Mouse (Mus musculus) embryonic facial prominence, embryonic 15.5 days (tissue): ENCODE measurements around the gene Pkp4. TPM values are rescaled to one million over a fixed set of nuclear protein-coding genes. Genes with fewer than 3 reads are reported as not detected.

Source experiments
- ATAC-seq: fragments of 200-750 bp; cut with Nextera tagmentation; 2 replicates; pipeline ENCODE4 v1.8.0; 2017; ENCODE audit warnings: low read depth, moderate TSS enrichment; ENCODE audit not compliant: insufficient number of reproducible peaks, low FRiP score, low TSS enrichment
- H3K27ac ChIP-seq: fragments of 300-500 bp; sonication (generic); replicated peaks from 2 replicates; pipeline ENCODE4 v1.5.1; 2015; ENCODE audit warnings: mild to moderate bottlenecking, inconsistent platforms
- H3K27me3 ChIP-seq: fragments of 300-500 bp; sonication (generic); 2 replicates; pipeline ENCODE4 v1.6.1; 2015; ENCODE audit warnings: inconsistent platforms
- H3K36me3 ChIP-seq: fragments of 300-500 bp; sonication (generic); 2 replicates; pipeline ENCODE4 v1.6.1; 2015; ENCODE audit warnings: mild to moderate bottlenecking, inconsistent platforms
- H3K4me1 ChIP-seq: fragments of 300-500 bp; sonication (generic); 2 replicates; pipeline ENCODE4 v1.6.1; 2015; ENCODE audit warnings: inconsistent platforms
- H3K4me2 ChIP-seq: fragments of 300-500 bp; sonication (generic); replicated peaks from 2 replicates; pipeline ENCODE4 v1.6.1; 2015; ENCODE audit warnings: mild to moderate bottlenecking, inconsistent platforms
- H3K4me3 ChIP-seq: fragments of 300-500 bp; sonication (generic); replicated peaks from 2 replicates; pipeline ENCODE4 v1.5.1; 2015; ENCODE audit warnings: mild to moderate bottlenecking, inconsistent platforms
- H3K9ac ChIP-seq: fragments of 300-500 bp; sonication (generic); 2 replicates; pipeline ENCODE4 v1.6.1; 2015; ENCODE audit warnings: inconsistent platforms
- H3K9me3 ChIP-seq: fragments of 300-500 bp; sonication (generic); replicated peaks from 2 replicates; pipeline ENCODE4 v1.6.1; 2016; ENCODE audit warnings: inconsistent platforms
- WGBS: fragments of 180-500 bp; shearing (Covaris S2); methylation state at CpG from one replicate; pipeline ENCODE4 v1.1.7; 2015; 5-methylcytosine and 5-hydroxymethylcytosine counted together
- polyA plus RNA-seq: library from polyadenylated mRNA; unstranded; fragments of >200 nt; fragmentation: Nextera tagmentation; extraction: Ambion mirVana; gene quantifications from 2 replicates; pipeline ENCODE4 v1.2.1, GENCODE M21; 2015

Gene Pkp4
- polyA plus RNA-seq, 1 experiment from 2014 or later, result 26.1 TPM

DNA sequence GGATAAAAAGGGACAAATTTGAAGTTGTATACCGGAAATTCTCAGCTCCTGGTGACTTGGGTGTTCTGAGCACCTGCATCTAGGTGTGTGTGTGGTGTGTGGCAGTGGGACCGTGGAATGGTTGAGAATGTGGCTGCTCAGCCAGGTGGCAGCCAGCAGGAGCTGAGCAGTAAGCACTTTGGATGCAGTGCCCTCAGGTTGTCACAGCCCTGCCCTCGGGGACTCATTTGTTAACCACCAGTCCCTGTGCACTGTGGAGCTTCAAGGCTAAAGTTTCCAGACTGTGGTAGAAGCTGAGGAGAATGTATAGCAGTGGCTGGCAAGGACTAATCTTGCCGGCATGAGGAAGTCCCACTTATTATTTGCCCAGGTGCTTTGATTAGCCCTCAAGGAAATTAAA, 7.2 kb downstream of the Pkp4 start:
- Histone ChIP-seq H3K4me3 (no peak overlapping the region), H3K4me1 (peaks cover 21% of the 10 kb centered on the region), H3K27ac (no peak overlapping the region), H3K9me3 (no peaks in the 10 kb centered on the region), H3K36me3 (no peaks in the 10 kb centered on the region), H3K4me2 (no peak overlapping the region), H3K9ac (no peak overlapping the region), H3K27me3 (no peaks in the 10 kb centered on the region)
- WGBS, result 78% methylated on average over 4 of the region's 4 CpGs
- ATAC-seq, result no peak

DNA sequence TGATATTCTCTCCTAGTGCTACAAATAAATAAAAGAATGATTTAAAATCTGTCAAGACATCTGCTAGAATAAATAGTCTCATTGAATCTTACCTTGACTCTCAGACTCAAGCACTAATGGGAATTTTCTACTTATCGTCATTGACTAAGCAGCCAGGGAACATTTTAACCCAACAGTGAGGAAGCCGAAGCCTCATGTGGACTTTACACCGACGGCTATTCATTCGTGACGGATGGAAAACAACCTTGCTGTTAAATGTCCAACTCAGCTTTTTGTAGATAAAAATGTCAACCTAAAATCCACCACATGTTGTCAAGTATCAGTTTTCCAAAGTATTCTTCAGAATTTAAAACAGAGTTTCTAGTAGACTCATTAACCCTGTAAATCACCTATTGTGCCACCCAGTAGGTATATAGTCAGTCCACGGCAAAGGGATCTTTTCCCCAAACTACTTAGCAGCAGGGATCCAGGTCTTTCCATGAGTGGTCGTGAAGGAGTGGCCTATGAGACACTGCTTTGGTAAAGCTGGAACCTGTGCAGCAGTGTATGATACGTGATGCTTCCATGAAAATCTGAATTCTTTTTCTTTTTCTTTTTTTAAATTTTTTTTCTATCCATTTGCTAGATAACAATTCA, 9.0 kb downstream of the Pkp4 start:
- no peak overlapping the region for H3K4me2 ChIP-seq
- WGBS, result 81% methylated on average over 9 of the region's 9 CpGs

DNA sequence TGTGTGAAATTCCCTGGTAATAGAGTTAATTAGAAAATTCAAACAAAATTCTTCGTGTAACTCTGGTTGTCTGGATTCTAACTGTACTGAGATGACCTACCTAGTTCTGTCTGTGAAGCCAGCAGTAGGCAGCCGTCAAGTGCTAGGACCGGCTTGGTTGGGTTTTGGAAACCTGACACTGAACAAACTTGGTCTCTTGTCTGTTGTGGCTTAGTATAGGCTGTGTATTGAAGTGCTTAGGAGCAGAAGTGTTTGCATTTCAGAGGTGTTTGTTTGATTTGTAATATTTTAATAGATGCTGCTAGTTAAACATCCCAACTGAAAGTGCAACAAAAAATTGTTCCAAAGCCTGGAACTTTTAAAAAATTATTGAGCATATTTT, 9.5 kb downstream of the Pkp4 start:
- no peaks in the 10 kb centered on the region for H3K36me3 ChIP-seq
- no peak overlapping the region for H3K27ac ChIP-seq
- H3K4me1 ChIP-seq, result peaks cover 8% of the 10 kb centered on the region
- H3K9me3 ChIP-seq, result no peaks in the 10 kb centered on the region
- 66% methylated on average over 3 of the region's 3 CpGs for WGBS
- ATAC-seq, result no peak
- H3K4me2 ChIP-seq, result no peak overlapping the region
- H3K27me3 ChIP-seq, result no peaks in the 10 kb centered on the region
- H3K4me3 ChIP-seq, result no peak overlapping the region
- no peak overlapping the region for H3K9ac ChIP-seq

More for the DNA sequence above, 9.0 kb downstream of the Pkp4 start:
- no peak overlapping the region for H3K4me3 ChIP-seq
- H3K9ac ChIP-seq, result no peak overlapping the region
- no peaks in the 10 kb centered on the region for H3K9me3 ChIP-seq
- no peaks in the 10 kb centered on the region for H3K27me3 ChIP-seq
- H3K27ac ChIP-seq, result no peak overlapping the region
- no peak for ATAC-seq
- peaks cover 8% of the 10 kb centered on the region for H3K4me1 ChIP-seq
- H3K36me3 ChIP-seq, result no peaks in the 10 kb centered on the region

DNA sequence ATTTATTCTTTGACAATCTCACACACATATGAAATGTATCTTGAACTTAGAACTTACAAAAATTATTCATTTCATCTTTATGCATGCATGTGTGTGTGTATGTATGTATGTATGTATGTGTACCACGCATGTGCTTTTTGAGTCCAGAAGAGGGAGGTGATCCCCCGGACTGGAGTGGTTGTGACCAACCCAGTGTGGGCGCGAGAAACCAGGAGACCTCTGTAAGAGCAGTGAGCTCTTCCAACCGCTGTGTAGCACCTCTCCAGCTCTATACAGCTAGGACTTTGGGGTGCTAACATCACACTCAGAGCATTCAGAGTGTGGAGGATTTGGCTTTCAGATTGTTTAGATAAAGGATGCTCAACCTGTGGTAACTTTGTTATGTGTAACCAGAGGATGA, 9.9 kb downstream of the Pkp4 start:
- no peak overlapping the region for H3K9ac ChIP-seq
- no peaks in the 10 kb centered on the region for H3K27me3 ChIP-seq
- no peak overlapping the region for H3K4me2 ChIP-seq
- H3K36me3 ChIP-seq, result no peaks in the 10 kb centered on the region
- no peaks in the 10 kb centered on the region for H3K9me3 ChIP-seq
- H3K27ac ChIP-seq, result no peak overlapping the region
- 96% methylated on average over 5 of the region's 5 CpGs for WGBS
- ATAC-seq, result no peak
- no peak overlapping the region for H3K4me3 ChIP-seq
- peaks cover 8% of the 10 kb centered on the region for H3K4me1 ChIP-seq

DNA sequence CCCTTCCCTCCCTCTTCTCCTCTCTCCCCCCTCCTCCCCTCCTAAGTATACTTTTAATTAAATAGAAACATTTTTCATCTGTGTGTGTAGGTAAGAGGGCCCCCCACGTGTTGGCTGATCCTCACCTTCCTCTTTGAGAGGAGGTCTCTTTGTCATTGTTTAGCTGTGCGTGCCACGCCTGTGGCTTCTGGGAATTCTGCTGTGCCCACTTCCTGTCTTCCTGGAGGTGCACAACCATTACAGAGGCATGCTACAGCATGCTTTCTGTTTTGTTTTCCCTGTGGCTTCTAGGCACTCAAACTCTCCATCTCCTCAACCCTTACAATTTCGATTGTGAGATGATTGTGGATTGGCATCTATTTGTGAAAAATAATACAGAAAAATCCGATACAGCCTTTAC, 10.9 kb downstream of the Pkp4 start:
- Histone ChIP-seq H3K4me2 (no peak overlapping the region), H3K4me3 (no peak overlapping the region), H3K27ac (no peak overlapping the region), H3K36me3 (no peaks in the 10 kb centered on the region), H3K27me3 (no peaks in the 10 kb centered on the region), H3K9ac (no peak overlapping the region), H3K4me1 (peaks cover 8% of the 10 kb centered on the region), H3K9me3 (no peaks in the 10 kb centered on the region)
- 56% methylated on average over 5 of the region's 5 CpGs for WGBS
- ATAC-seq, result no peak

DNA sequence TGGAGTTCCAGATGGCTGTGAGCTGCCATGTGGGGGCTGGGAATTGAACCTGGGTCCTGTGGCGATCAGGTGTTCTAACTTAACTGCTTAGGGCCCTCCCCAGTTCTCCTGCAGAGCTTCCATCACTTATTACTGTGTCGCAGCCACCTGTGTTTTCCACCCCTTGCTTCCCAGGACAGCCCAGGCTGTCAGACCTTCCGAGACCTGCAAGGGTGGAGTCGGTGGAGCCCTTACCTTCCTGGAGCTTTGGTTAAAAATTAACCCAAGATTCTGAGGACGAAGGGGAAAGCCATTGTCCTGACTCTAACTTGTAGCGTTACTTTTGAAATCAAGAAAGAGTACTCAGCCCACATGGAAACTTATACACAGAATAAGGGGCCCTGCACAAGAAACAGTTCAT, 15.3 kb downstream of the Pkp4 start:
- no peak for ATAC-seq
- H3K27ac ChIP-seq, result no peak overlapping the region

DNA sequence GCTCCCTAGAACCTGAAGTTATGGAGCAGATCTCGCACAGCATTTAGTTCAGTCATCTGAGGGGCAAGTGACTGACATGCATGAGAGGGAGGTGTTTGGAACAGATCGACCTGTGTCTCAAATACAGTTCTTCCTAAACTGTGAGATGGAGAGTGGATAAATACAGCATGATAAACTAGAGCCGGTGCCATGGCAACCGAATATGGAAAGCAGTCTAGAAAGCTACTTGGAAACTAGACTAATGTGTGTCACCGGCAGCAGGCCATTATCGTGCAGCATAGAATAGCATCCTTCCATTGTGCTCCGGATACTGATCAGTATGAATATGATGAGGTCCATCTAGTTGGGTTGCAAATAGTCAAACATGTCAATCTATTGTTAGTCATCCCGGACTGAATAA, 17.5 kb downstream of the Pkp4 start:
- Histone ChIP-seq H3K9ac (no peak overlapping the region), H3K27me3 (no peaks in the 10 kb centered on the region), H3K4me2 (no peak overlapping the region), H3K9me3 (no peaks in the 10 kb centered on the region), H3K27ac (no peak overlapping the region), H3K4me1 (peaks cover 31% of the 10 kb centered on the region), H3K4me3 (no peak overlapping the region), H3K36me3 (no peaks in the 10 kb centered on the region)
- no peak for ATAC-seq
- WGBS, result 88% methylated on average over 8 of the region's 8 CpGs

More for the DNA sequence above, 15.3 kb downstream of the Pkp4 start:
- 90% methylated on average over 6 of the region's 6 CpGs for WGBS
- H3K4me3 ChIP-seq, result no peak overlapping the region
- H3K36me3 ChIP-seq, result no peaks in the 10 kb centered on the region
- no peak overlapping the region for H3K9ac ChIP-seq
- no peak overlapping the region for H3K4me2 ChIP-seq
- H3K27me3 ChIP-seq, result no peaks in the 10 kb centered on the region
- no peaks in the 10 kb centered on the region for H3K9me3 ChIP-seq
- H3K4me1 ChIP-seq, result peaks cover 28% of the 10 kb centered on the region

DNA sequence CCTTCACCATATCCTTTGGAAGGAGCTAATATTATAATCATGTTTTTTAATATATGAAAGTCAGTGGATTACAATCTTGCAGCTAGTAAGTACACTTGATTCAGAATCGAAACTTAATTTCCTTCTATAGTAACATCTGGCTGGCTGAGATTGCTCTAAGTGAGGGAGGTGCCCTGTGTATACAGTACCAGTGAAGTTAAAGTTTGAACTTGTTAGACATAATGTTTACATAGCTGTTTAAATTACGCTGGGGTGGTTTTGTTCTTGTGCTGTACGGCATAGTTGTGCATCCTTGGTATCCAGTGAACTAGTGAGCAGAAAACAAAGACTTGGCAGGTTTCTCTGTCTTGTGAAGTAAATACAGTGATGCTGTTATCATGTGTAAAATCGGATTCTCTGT, 18.3 kb downstream of the Pkp4 start:
- 57% methylated on average over 4 of the region's 4 CpGs for WGBS
- Histone ChIP-seq H3K4me2 (no peak overlapping the region), H3K27me3 (no peaks in the 10 kb centered on the region), H3K9me3 (no peaks in the 10 kb centered on the region), H3K27ac (no peak overlapping the region), H3K9ac (no peak overlapping the region), H3K4me1 (peaks cover 31% of the 10 kb centered on the region), H3K36me3 (no peaks in the 10 kb centered on the region), H3K4me3 (no peak overlapping the region)
- no peak for ATAC-seq

DNA sequence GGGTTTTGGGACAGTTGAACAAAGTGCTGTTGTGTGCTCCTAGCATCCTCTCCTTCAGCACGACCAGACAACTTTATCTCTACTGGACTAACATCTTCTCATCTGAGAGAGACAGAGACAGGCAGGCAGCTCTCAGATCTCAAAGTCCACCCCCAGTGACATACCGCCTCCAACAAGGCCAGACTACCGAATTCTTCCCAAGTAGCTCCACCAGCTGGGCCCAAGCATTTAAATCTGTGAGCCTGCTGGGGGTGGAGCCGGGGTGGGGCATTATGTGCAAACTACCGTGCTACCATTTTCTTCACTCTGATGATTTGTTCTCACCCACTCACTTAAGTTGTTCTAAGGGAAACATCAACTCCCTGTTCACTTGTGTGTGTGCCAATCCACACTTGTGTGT, 18.8 kb downstream of the Pkp4 start:
- 50% methylated on average over 5 of the region's 5 CpGs for WGBS
- no peaks in the 10 kb centered on the region for H3K36me3 ChIP-seq

DNA sequence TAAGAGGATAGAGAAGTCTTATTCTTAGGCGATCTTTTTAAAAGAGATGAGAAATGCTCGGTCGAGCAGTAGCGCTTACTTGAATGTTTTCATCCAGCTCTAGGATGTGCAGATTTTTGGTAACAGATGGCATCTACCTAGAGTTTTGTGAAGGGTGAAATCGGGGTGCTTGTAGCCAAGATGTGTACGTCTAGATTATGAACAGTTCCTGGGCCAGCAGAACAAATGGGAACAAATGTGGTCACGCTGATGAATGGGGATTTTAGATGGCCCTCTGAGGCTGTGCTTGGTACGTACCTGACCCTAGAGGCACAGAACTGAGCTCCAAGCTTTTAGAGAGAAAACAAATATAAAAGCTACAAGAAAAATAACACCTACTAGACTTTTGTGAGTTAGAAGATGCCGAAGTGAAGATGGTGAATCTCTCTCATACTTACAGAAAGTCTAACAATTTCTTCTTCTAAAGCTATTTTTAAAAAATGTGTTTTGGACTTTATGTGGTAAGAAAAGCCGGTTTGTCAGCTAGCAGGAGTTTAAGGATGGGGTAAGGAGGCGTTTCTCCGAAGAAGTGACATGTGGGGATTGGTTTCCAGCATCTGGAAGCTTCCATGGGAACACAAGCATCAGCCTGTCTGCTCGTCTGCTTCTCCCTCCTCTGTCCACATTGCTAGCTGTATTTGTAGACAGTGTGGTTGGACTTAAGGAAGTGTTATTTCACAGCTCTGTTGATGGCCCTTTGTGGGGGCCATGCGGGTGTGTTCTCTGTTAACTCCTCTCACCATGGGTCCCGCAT, 20.9 kb downstream of the Pkp4 start:
- H3K36me3 ChIP-seq, result no peaks in the 10 kb centered on the region
- H3K9me3 ChIP-seq, result no peaks in the 10 kb centered on the region
- 70% methylated on average over 15 of the region's 15 CpGs for WGBS
- no peak for ATAC-seq
- no peak overlapping the region for H3K27ac ChIP-seq
- H3K9ac ChIP-seq, result no peak overlapping the region
- H3K4me2 ChIP-seq, result no peak overlapping the region
- H3K4me1 ChIP-seq, result peaks cover 31% of the 10 kb centered on the region
- H3K27me3 ChIP-seq, result no peaks in the 10 kb centered on the region
- no peak overlapping the region for H3K4me3 ChIP-seq

More for the DNA sequence above, 18.8 kb downstream of the Pkp4 start:
- Histone ChIP-seq H3K4me3 (no peak overlapping the region), H3K27me3 (no peaks in the 10 kb centered on the region), H3K4me1 (peaks cover 31% of the 10 kb centered on the region), H3K4me2 (no peak overlapping the region), H3K9ac (no peak overlapping the region), H3K27ac (no peak overlapping the region), H3K9me3 (no peaks in the 10 kb centered on the region)
- no peak for ATAC-seq

DNA sequence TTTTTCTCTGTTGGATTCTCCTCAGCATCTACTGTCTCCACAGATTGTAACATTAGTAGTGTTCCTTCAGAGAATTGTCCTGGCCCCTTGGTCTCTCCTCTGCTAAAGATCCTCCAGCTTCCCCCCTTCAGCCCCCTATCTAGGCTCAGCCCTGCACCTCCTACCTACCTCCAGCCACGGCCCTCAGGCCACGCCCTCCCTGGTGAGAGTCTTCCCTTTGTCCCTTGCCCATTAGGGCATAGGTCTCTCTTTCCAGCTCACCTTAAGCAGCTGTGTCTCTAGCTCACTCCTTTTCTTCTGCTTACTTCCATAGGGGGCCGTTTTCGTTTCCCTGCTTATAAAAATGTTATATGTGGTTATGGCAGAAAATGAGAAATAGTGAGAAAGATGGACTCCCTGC, 22.9 kb downstream of the Pkp4 start:
- Histone ChIP-seq H3K9me3 (no peaks in the 10 kb centered on the region), H3K36me3 (peaks cover 4% of the 10 kb centered on the region; the same call in 1 of the 2 replicates), H3K9ac (no peak overlapping the region), H3K4me3 (no peak overlapping the region), H3K4me2 (no peak overlapping the region), H3K27me3 (no peaks in the 10 kb centered on the region), H3K27ac (no peak overlapping the region), H3K4me1 (peaks cover 30% of the 10 kb centered on the region)
- no peak for ATAC-seq
- WGBS, result 76% methylated on average over 4 of the region's 4 CpGs
